Mouse (Mus musculus): ENCODE results near the gene Zfp618. TPM values are rescaled to one million over a fixed set of nuclear protein-coding genes. Genes with fewer than 3 reads are reported as not detected.

Zfp618 gene
- polyA plus RNA-seq, 1 experiment from 2014 or later: 23.3 TPM

DNA sequence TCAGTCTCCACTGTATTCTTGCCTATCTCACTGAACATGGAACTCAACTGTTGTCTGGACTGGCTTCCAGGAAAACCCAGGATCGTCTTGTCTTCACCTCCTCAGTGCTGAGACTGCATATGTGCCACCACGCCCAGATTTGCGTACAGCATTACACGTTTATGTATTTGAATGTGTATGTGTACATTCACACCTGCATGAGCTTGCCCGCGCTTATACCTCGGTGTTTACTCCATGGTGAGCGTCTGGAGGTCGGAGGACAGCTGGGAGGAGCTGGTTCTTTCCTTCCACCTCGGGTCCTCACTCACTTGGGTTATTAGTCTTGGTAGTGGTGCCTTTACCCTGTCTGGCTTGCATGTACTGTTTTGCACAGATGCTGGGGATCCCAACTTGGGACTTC, 53.2 kb downstream of the Zfp618 start:
- H3K36me3 ChIP-seq (ENCODE audit: control insufficient read depth, insufficient read depth, low read length): no peaks in the 10 kb centered on the region
- DNase-seq (ENCODE audit: low spot score) (no peak), ATAC-seq (replicated peaks; ENCODE audit: low FRiP score, low TSS enrichment, low read depth) (no peak)
- no peak overlapping the region for H3K27ac ChIP-seq (ENCODE audit: low read depth)
- no peaks in the 10 kb centered on the region for H3K27me3 ChIP-seq (replicated peaks; ENCODE audit: control insufficient read depth, insufficient read depth, low read length)
- no peak overlapping the region for H3K4me2 ChIP-seq (ENCODE audit: low read length)
- 0 out of 2 replicates have a peak, but pooled peaks cover 3% of the 10 kb centered on the region for H3K9me3 ChIP-seq (ENCODE audit: control insufficient read depth, low read length)
- WGBS: 79% methylated on average over 10 of the region's 10 CpGs
- H3K4me1 ChIP-seq (replicated peaks; ENCODE audit: control insufficient read depth, insufficient read depth, low read length): peaks cover 8% of the 10 kb centered on the region; the same call in 1 of the 2 replicates
- H3K4me3 ChIP-seq (ENCODE audit: low read depth, low read length): no peak overlapping the region
- no peak overlapping the region for H3K9ac ChIP-seq (ENCODE audit: low read length)

DNA sequence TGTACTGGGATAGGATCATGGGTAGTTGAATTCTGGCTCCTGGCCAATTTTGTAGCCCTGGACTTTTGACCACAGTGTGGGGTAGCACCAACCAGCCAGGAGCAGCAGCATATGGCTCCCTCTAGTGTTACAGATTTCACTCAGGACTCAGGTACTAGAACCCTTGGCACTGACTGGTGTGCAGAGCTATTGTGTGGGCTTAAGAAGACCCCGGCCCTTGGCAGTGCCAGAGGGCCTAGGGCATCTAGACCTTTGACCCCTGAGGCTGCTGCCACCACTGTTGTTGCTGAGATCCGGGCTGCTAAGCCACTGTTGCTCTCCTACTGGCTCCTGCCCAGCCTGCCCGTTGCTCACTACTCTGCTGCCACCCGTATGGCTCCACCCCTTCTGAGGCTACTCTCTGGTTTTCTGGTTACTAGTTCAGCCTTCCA, 54.1 kb downstream of the Zfp618 start:
- DNase-seq (ENCODE audit: low spot score): no peak
- Histone ChIP-seq H3K9me3 (ENCODE audit: control insufficient read depth, low read length) (0 out of 2 replicates have a peak, but pooled peaks cover 3% of the 10 kb centered on the region), H3K27me3 (replicated peaks; ENCODE audit: control insufficient read depth, insufficient read depth, low read length) (no peaks in the 10 kb centered on the region), H3K4me1 (replicated peaks; ENCODE audit: control insufficient read depth, insufficient read depth, low read length) (peaks cover 8% of the 10 kb centered on the region; the same call in 1 of the 2 replicates), H3K9ac (ENCODE audit: low read length) (no peak overlapping the region), H3K27ac (ENCODE audit: low read depth) (no peak overlapping the region), H3K4me3 (ENCODE audit: low read depth, low read length) (no peak overlapping the region), H3K36me3 (ENCODE audit: control insufficient read depth, insufficient read depth, low read length) (no peaks in the 10 kb centered on the region), H3K4me2 (ENCODE audit: low read length) (no peak overlapping the region)
- ATAC-seq (replicated peaks; ENCODE audit: low FRiP score, low TSS enrichment, low read depth): peak; percentile 79
- WGBS: 80% methylated on average over 4 of the region's 4 CpGs

DNA sequence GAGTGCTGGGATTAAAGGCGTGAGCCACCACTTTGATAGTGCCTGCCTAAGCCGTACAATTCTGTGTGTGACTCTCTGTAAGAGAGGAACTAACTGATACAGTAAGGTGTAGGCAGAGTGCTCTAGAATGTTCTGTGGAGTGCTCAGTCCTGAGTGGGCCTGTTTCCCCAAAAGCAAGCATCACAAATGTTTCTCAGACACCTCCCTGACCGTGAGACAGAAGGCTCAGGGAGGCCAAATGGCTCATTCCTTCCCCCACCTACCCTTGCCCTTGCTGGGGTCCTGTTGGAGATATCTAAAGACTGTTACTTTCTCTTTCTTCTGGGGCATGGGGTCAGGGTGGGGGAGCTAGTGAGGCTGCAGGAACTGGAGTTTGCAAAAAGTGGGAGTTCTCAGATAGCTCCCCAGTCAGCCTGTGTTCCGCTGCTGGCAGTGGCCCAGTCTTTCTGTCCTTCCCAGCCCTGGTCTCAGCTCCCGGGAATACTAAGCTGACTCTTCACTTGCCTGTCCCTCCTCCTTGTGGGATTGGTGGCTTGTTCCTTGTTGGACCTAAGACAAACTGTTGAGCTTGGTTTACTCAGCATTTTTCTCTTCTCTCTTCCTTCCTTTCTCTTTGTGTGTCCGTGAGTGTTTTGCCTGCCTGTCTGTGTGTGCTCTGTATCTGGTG, 55.8 kb downstream of the Zfp618 start:
- no peak overlapping the region for H3K4me2 ChIP-seq (ENCODE audit: low read length)
- no peaks in the 10 kb centered on the region for H3K27me3 ChIP-seq (replicated peaks; ENCODE audit: control insufficient read depth, insufficient read depth, low read length)
- peaks cover 8% of the 10 kb centered on the region; the same call in 1 of the 2 replicates for H3K4me1 ChIP-seq (replicated peaks; ENCODE audit: control insufficient read depth, insufficient read depth, low read length)
- no peaks in the 10 kb centered on the region for H3K36me3 ChIP-seq (ENCODE audit: control insufficient read depth, insufficient read depth, low read length)
- no peak for ATAC-seq (replicated peaks; ENCODE audit: low FRiP score, low TSS enrichment, low read depth)
- no peak overlapping the region for H3K4me3 ChIP-seq (ENCODE audit: low read depth, low read length)
- 0 out of 2 replicates have a peak overlapping the region, but pooled peaks have one; percentile 22 for H3K27ac ChIP-seq (ENCODE audit: low read depth)
- 63% methylated on average over 6 of the region's 6 CpGs for WGBS
- 0 out of 2 replicates have a peak, but pooled peaks cover 3% of the 10 kb centered on the region for H3K9me3 ChIP-seq (ENCODE audit: control insufficient read depth, low read length)
- DNase-seq (ENCODE audit: low spot score): no peak
- no peak overlapping the region for H3K9ac ChIP-seq (ENCODE audit: low read length)

DNA sequence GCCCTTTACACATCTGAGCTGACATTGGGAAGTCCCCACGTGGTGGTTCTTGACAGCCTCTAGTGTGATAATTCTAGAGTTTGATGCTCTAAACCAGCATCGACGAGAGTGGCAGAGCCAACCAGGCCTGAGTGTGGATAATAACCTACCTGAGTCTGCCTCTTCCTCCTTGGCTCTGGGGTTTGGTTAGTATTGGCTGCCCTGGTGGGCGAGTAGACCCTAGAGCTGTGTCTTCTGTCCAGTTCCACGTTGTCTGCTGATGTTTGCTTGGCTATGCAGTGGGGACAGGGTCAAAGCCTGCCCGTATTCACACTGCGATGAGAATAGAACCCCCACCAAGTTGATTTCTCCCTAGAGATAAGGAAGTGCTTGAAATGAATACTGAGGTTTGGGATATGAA, 58.1 kb downstream of the Zfp618 start:
- no peaks in the 10 kb centered on the region for H3K36me3 ChIP-seq (ENCODE audit: control insufficient read depth, insufficient read depth, low read length)
- H3K4me3 ChIP-seq (ENCODE audit: low read depth, low read length): no peak overlapping the region
- no peak overlapping the region for H3K27ac ChIP-seq (ENCODE audit: low read depth)
- DNase-seq (ENCODE audit: low spot score) (no peak), ATAC-seq (replicated peaks; ENCODE audit: low FRiP score, low TSS enrichment, low read depth) (no peak)
- 96% methylated on average over 7 of the region's 7 CpGs for WGBS
- H3K4me2 ChIP-seq (ENCODE audit: low read length): no peak overlapping the region
- H3K27me3 ChIP-seq (replicated peaks; ENCODE audit: control insufficient read depth, insufficient read depth, low read length): no peaks in the 10 kb centered on the region
- no peak overlapping the region for H3K9ac ChIP-seq (ENCODE audit: low read length)
- H3K9me3 ChIP-seq (ENCODE audit: control insufficient read depth, low read length): 0 out of 2 replicates have a peak, but pooled peaks cover 3% of the 10 kb centered on the region
- peaks cover 12% of the 10 kb centered on the region; the same call in 1 of the 2 replicates for H3K4me1 ChIP-seq (replicated peaks; ENCODE audit: control insufficient read depth, insufficient read depth, low read length)

DNA sequence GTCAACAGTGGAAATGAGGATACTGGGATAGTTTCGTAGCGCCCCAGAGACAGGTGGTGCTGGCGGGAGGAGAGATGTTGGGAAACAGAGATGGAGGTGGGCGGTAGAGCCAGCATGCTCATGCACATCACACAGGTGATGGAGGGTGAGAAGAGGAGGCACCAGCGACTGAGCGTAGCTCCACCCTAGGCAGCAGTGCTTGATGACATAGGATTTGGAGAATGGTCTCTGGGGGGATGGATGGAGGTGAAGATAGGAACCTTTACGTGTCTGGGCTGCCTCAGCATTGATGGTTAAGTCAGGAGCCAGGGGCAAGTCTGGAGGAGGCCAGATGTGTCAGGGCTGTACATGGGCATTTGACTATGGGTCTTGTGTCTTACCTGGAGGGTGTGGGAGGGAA, 58.7 kb downstream of the Zfp618 start:
- no peaks in the 10 kb centered on the region for H3K27me3 ChIP-seq (replicated peaks; ENCODE audit: control insufficient read depth, insufficient read depth, low read length)
- H3K4me1 ChIP-seq (replicated peaks; ENCODE audit: control insufficient read depth, insufficient read depth, low read length): peaks cover 12% of the 10 kb centered on the region; the same call in 1 of the 2 replicates
- ATAC-seq (replicated peaks; ENCODE audit: low FRiP score, low TSS enrichment, low read depth) (no peak), DNase-seq (ENCODE audit: low spot score) (no peak)
- H3K4me3 ChIP-seq (ENCODE audit: low read depth, low read length): no peak overlapping the region
- H3K9me3 ChIP-seq (ENCODE audit: control insufficient read depth, low read length): 0 out of 2 replicates have a peak, but pooled peaks cover 3% of the 10 kb centered on the region
- H3K4me2 ChIP-seq (ENCODE audit: low read length): no peak overlapping the region
- no peaks in the 10 kb centered on the region for H3K36me3 ChIP-seq (ENCODE audit: control insufficient read depth, insufficient read depth, low read length)
- WGBS: 90% methylated on average over 7 of the region's 7 CpGs
- H3K27ac ChIP-seq (ENCODE audit: low read depth): no peak overlapping the region
- H3K9ac ChIP-seq (ENCODE audit: low read length): no peak overlapping the region

DNA sequence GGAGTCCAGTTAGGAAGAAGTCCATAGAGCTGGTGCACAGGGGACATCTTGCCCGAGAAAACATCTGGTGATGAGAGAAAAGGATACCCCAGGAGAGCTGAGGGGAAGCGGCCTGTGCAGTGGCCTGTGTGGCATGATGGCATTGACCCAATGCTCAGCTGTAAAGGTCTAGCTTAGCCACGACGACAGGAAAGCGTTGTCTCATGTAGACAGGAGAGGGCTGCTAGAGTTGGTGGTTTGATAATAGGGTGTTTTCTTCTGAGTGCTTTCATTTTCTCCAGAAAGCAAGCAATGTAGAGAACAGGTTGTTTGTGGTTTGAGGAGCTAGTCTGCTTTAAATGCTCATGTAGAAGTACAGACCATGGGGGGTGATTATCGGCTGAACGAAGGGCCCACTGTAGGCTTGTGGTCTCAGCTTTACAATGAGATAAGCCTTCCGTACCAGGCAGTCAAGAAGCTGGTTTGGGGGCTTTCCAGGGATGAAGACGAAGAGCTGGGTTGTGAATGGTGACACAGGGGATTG, 59.4 kb downstream of the Zfp618 start:
- WGBS: 84% methylated on average over 9 of the region's 9 CpGs

DNA sequence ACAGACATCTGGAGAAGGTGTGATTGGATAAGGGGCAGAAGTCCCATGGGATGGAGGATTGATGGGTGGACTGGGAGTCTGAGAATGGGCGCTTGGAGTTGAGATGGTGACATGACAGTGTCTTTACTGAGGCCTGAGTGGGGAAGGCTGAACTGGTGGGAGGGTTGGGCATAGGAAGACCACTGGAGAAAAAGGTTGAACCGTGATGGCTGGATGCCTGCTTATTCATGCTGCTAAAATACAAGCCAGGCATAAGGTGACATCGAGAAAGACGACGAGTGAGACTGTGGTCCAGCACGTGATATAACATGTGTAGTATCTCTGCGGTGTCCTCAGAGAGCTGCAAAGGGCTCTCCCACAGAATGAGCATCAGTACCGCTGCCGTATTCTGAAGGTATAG, 59.9 kb downstream of the Zfp618 start:
- ATAC-seq (replicated peaks; ENCODE audit: low FRiP score, low TSS enrichment, low read depth) (no peak), DNase-seq (ENCODE audit: low spot score) (no peak)
- no peak overlapping the region for H3K9ac ChIP-seq (ENCODE audit: low read length)
- no peaks in the 10 kb centered on the region for H3K27me3 ChIP-seq (replicated peaks; ENCODE audit: control insufficient read depth, insufficient read depth, low read length)
- H3K27ac ChIP-seq (ENCODE audit: low read depth): no peak overlapping the region
- no peaks in the 10 kb centered on the region for H3K36me3 ChIP-seq (ENCODE audit: control insufficient read depth, insufficient read depth, low read length)
- H3K4me2 ChIP-seq (ENCODE audit: low read length): no peak overlapping the region
- 96% methylated on average over 9 of the region's 9 CpGs for WGBS
- no peak overlapping the region for H3K4me3 ChIP-seq (ENCODE audit: low read depth, low read length)
- peaks cover 12% of the 10 kb centered on the region; the same call in 1 of the 2 replicates for H3K4me1 ChIP-seq (replicated peaks; ENCODE audit: control insufficient read depth, insufficient read depth, low read length)
- H3K9me3 ChIP-seq (ENCODE audit: control insufficient read depth, low read length): 0 out of 2 replicates have a peak, but pooled peaks cover 3% of the 10 kb centered on the region

More for the DNA sequence above, 59.4 kb downstream of the Zfp618 start:
- DNase-seq (ENCODE audit: low spot score): no peak
- Histone ChIP-seq H3K27ac (ENCODE audit: low read depth) (no peak overlapping the region), H3K4me2 (ENCODE audit: low read length) (no peak overlapping the region), H3K9ac (ENCODE audit: low read length) (no peak overlapping the region), H3K4me1 (replicated peaks; ENCODE audit: control insufficient read depth, insufficient read depth, low read length) (peaks cover 12% of the 10 kb centered on the region; the same call in 1 of the 2 replicates), H3K9me3 (ENCODE audit: control insufficient read depth, low read length) (0 out of 2 replicates have a peak, but pooled peaks cover 3% of the 10 kb centered on the region), H3K4me3 (ENCODE audit: low read depth, low read length) (no peak overlapping the region), H3K27me3 (replicated peaks; ENCODE audit: control insufficient read depth, insufficient read depth, low read length) (no peaks in the 10 kb centered on the region), H3K36me3 (ENCODE audit: control insufficient read depth, insufficient read depth, low read length) (no peaks in the 10 kb centered on the region)
- ATAC-seq (replicated peaks; ENCODE audit: low FRiP score, low TSS enrichment, low read depth): no peak

DNA sequence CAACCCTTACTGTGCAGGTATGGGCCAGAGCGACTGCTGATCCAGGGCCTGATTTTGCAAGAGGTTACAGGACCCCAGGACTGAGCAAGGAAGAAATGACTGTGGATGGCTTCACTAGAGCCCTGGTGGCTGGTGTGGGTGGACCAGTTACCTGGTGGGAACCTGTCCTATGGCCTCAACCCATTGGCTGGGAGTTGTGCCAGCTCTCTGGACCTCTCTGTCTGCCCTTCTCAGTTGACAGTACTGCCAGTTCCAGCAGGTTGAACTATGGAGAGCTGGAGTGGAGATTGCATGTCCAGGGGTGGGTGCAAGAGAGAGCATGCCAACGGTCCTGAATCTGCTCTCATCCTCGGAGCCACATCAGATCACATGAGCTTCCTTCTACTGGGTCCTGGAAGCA, 60.9 kb downstream of the Zfp618 start:
- H3K27me3 ChIP-seq (replicated peaks; ENCODE audit: control insufficient read depth, insufficient read depth, low read length): no peaks in the 10 kb centered on the region
- H3K36me3 ChIP-seq (ENCODE audit: control insufficient read depth, insufficient read depth, low read length): no peaks in the 10 kb centered on the region
- no peak for ATAC-seq (replicated peaks; ENCODE audit: low FRiP score, low TSS enrichment, low read depth)
- no peak overlapping the region for H3K9ac ChIP-seq (ENCODE audit: low read length)
- 0 out of 2 replicates have a peak, but pooled peaks cover 3% of the 10 kb centered on the region for H3K9me3 ChIP-seq (ENCODE audit: control insufficient read depth, low read length)
- H3K4me2 ChIP-seq (ENCODE audit: low read length): no peak overlapping the region
- no peak for DNase-seq (ENCODE audit: low spot score)
- peaks cover 12% of the 10 kb centered on the region for H3K4me1 ChIP-seq (replicated peaks; ENCODE audit: control insufficient read depth, insufficient read depth, low read length)
- no peak overlapping the region for H3K27ac ChIP-seq (ENCODE audit: low read depth)
- 95% methylated on average over 3 of the region's 3 CpGs for WGBS
- no peak overlapping the region for H3K4me3 ChIP-seq (ENCODE audit: low read depth, low read length)
